In the genomic region with DNA sequence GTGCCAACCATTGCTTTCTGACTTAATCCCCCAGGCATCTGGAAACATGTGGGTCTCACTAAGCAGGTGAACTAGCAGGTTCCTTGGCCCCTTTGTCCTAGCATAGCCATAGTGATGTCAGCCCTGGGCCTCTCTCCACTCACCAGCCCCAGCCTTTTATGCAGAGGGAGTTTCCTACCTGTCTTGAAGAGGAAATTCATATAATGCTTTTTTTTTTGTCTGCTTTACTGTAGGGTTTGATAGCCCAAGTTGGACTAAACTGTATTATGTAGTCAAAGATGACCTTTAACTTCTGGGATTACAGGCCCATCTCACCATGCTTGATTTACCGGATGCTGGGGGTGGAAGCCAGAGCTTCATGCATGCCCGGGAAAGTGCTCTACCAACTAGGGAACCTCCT, we compare ENCODE assay signal across 1 mouse cellular context.
TF ChIP-seq lines count a peak whose summit lies in the region.

No protein-coding gene starts in this region.

TF ChIP-seq in CH12.LX, 34 proteins besides CTCF, POLR2A, EP300 and RAD21:
- peak; percentile 69 for TF ChIP-seq ZNF384 (IDR thresholded peaks at IDR 0.05; ENCODE audit: low read depth, low read length)
- no peak for TF ChIP-seq TBP (conservative IDR thresholded peaks at IDR 0.05; ENCODE audit: low read depth, low read length)
